Mouse (Mus musculus) cerebellum, adult (tissue): ENCODE results near the gene Stpg3.

Source experiments
- ATAC-seq: cut with Nextera tagmentation; 2 replicates; pipeline ENCODE4 v1.9.2; 2017; ENCODE audit warnings: mild to moderate bottlenecking, moderate library complexity, mixed read lengths; ENCODE audit not compliant: insufficient number of reproducible peaks, low FRiP score, low TSS enrichment

Gene Stpg3

DNA sequence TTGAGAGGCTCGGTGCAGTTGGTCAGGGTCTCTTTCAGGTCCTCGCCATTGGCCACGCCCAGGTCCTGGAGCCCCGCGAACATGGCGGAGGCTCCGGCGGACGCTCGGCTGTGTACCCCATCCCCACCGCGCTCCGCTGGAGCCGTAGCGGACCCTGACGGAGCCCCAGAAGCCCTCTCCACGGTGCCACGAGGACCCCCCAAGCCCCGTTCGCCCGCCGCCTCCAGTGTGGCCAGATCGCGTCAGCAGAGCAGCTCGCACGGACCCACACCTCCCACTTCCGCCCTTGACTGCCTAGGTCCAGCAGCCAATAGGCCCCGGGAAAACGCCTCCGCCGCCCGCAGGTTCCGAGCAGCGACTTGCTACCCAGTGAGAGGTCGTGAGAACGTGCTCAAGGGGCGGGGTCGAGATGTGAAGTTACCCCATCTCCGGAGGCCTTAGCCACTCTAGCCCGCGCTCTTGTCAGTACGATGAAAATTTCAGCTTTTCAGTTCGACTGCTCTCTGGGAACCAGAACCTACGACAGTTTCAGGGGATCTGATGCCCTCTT is 3.2 kb downstream of the Stpg3 start, which contains the start of gene Nelfb:
TSS of gene Nelfb (minus strand) at position 369 of the 550 bp plus-strand sequence.
- ATAC-seq, result peak; percentile 74; the same call in 1 of the 2 replicates

DNA sequence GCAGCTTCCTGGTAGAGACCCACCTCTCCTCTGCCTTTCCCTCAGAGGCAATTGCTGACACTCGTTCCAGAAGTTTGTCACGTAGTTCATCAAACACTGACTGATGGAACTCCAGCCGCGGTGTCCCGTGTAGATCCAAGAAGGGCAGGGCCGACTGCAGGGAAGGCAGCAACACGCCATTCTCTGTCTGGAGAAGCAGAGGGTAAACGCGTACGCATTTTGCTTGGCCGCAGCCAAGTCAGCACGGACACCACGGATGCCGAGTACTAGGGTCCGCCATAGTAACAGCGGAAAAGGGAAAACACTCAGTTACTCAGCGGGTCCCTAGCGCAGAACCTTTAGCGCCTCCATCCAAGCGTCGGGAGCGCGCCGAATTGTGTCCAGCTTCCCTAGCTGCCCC is 3.8 kb downstream of the Stpg3 start:
- ATAC-seq, result no peak

DNA sequence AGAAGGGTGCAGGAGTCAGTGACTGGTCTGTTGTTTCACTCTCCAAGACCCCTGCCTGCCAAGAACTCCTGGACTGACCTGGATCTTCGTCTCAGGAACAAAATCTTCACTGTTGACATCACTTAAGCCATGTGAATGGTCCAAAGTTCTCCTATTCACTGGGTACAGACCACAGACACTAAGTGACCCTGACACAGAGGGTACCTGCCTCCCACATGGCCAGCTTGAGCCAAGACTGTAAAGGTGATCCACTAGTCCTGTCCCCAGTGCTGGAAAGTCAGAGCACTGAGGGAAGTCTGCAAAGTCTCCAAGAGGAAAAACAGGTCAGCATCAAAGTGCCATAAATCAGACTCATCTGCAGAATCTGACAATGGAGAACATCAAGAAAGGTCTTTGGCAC is 6.8 kb downstream of the Stpg3 start:
- ATAC-seq, result no peak

DNA sequence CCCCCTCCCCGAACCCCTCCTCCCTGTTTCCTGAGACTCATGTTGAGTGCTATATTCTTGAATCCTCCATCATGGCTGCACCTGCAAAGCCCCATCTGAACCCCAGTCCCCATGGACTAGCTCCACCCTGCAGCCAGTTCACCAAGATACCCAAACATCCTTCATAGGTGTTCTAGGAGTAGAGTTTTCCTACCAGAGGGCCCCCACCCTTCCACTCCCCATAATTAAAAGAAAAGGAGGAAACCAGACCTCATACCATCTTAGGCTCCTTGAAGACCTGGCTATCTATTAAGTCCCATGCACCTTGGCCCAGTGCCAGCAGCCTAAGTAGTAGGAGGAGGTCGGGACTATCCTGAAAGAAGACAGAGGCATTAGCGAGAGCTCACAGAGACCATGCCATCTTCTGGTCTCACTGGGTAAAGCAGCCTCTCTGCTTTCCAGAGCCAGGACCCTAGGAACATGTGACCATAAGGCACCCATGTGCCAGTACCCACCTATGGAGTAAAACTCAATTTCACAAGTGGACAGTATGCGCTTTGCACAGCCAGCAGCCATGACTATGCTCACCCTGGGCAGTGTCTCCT is 10.7 kb downstream of the Stpg3 start:
- no peak for ATAC-seq

DNA sequence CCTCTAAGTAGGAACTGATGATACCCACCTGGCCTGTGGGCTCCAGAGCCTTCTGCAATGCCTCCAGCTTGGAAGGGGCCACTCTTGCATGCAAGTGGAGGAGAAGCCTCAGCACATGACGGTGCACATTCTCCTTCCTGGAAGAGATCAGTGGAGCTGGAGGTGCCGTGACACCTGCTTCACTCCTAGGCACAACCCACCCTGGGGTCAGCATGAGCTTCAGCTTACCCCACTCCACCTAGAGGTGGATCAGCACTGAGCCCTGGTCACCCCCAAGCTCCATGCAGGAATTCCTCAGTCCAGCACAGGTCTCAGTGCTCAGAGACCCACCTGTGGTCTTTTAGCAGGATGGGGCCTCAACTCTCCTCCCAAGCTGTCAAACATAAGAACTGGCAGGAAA is 13.8 kb downstream of the Stpg3 start:
- ATAC-seq, result no peak

DNA sequence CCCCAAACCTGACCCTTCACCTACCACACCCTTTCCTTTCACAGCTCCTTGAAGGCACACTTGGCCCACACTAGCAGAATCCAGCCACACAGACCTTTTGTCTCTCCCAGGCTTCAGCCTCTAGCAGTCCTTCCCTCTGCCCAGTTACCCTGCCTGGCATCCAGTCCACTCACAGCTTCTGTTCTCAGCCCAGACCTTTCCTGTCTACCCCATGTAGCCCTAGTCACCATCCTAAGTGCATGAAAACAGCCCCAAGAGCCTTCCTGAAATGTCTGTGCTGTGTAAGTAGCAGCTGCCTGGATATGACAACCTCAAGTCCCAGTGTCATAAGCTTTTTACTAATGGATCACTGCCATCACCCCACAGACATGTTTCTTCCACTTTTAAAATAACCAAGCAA is 16.5 kb downstream of the Stpg3 start:
- ATAC-seq, result no peak

DNA sequence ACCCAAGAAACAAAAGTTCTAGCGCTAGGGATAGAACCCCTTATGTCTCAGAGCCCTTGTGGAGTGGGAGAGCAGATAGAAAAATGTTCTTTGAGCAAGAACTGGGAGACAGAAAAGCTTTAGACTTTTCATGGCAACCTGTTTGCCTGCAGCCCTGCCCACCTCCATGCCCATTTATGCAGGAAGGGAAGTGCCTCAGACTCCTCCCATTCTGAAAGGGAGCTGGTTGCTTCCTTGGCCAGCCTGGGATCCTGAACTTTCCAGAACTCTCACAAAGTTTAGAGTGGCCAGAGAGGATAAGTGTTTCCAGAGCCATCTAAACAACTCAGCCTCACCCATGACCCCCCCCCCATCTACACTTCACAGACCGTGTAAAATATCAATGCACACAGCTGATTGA is 17.2 kb downstream of the Stpg3 start:
- no peak for ATAC-seq

DNA sequence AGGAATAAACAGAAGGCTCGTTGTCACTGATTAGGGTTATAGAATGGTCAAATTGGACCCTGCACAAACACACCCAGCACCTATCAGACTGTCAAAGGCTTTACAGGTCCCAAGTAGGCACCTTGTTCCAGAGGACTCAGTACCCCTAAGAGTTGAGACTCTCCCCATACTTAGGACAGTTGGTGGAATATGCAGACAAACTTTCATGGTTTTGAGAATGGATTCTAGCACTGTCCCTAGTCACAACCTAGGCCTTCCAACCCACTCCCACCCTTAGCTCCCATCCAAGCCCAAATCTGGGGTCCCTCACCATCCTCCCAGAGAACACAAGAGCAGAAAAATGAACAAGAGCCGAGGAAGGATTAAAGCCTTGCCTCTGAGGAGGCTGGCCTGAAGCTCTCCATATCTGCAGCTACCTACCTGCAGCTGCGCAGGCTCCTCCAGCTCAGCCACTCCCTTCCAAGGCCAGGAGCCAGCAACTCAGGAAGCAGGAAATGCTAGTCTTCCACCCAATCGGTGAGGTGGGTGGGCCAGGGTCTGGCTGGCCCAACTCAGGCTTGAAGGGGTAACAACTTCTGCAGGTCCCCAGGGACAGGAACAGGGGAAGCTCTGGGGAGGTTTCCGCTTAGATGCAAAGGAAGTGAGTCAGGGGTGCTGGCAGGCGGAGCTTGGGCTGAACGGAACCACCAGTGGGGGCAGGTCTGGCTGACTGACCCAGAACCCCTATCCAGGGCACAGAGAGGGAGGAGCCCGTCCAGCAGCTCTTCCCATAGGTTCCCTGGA is 18.1 kb downstream of the Stpg3 start, which contains the start of gene Tor4a:
TSS of gene Tor4a (minus strand) at position 715 of the 783 bp plus-strand sequence.
- ATAC-seq, result no peak

DNA sequence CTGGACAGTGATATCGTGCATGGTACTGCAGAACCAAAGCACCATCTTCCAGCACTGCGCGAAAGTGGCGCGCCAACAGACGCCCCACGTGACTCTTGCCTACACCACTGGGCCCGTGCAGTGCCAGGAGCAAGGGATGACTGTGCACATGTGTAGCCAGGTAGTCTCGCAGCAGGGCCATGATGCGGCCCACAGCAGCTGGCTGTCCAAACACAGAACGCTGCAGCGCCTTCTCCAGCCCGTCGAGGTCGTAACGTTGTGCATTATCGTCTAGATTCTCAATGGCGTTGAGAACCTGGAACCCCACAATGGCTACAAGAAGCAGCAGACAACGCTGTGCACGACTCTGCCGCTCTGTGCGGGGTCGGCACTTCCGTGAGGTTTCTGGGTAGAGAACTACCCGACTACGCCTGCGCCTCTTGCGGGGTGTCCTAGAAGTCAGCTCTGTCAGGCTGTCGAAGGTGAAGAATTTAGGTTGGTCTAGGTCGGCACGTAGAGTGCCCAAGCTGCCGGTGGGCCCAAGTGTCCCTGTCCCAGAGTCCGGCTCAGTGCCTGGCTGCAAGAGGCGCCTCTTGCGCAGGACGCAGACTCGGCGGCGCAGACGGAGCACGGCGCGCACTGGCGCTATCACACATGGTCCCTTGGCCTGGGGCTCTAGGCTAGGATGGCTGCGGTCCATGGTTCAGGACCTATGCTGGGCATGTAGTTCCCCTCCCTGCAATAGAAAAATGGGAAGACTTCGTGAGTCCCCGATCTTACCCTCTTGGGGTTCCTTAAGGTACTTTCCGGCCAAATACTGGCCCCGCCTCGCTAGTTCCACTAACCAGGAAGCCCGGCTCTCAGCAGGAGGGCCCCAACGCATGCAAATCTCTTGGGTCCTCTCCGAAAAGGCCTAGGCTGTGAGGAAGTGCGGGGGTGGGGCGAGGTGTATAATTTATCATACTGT is 19.0 kb downstream of the Stpg3 start:
- no peak for ATAC-seq

DNA sequence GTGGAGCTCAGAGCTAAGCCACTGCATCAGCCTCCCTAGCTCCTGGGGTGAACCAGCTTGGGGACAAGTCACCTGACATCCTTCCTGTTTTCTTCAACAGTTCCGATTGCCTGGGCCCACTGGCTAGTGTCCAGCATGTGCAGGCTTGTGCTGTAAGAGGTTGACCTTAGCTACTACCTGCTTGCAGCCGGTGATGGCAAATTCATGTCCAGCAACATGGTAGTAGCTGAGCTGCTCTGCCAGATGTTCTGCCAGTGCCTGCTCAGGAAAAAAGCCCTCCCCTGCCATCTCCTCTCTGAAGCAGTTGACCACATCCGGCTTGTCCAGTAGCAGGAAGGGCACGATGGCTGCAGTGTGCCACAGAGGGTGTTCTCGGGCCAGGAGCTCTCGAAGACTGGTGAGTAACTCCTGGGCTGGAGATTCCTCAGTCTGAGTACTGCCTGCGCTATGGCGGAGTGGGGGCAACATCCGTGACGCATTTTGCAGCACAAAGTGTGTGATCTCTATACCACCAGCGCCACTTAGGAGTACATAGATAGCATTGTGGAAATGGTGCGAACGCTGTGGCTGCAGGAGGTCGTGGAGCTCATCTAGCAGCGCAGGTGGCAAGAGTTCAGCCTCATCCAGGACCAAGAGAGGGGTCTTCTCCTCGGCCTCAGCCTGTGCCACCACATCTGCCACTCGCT is 19.8 kb downstream of the Stpg3 start:
- no peak for ATAC-seq

DNA sequence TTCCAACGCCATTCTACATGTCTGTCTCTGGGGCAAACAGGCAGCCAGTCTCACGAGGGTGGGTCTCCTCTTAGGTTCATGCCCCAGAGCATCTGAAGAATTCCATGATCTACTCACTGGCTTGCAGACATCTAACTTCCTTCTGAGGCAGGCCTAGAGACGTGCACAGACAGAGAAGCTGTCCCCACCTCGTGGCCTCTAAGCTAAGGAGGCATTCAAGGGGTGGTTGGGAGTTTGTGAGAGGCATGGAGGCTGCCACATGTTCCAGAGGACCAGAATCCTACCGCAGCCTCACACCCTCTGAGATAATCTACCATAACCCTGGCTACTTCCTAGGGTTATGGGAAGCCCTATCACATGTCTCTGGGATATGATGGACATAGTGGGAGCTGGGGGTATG is 20.4 kb downstream of the Stpg3 start:
- ATAC-seq, result no peak

DNA sequence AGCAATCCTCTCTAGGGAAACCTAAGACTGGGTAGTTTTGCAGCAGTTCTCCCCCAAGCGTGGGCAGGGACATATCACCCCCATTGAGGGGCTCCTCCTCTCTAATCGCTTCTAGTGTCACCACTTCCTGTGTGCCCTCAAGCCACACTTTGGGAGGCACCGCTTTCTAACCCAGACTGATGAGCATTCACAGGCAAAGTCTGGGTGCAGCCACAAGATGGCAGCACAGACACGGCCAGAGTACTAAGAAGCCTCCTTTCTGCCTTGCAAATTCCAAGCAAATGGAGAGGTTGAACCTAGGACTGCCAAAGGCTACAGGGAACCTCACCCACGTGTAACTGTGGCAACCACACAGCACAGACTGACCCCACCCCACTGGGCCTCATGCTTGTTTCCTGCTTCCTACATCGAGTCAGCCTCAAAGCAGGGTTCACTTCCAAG is 21.1 kb downstream of the Stpg3 start:
- ATAC-seq, result peak; percentile 93

DNA sequence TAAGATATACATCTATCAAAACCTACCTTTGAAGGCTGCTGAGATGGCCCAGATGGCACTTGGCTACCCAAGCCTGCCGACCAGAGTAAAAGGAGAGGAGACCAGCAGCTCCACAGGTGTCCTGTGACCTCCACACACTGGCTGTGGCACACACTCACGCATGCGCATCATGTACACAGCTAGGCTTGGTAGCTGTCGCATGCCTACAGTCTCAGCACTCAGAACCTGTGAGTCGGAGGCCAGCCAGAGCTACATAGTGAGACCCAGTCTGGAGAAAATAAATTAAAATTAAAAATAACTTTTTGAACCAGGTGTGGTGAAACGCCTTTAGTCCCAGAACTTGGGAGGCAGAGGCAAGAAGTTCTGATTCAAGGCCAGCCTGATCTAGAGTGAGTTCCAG is 26.6 kb downstream of the Stpg3 start:
- ATAC-seq, result no peak

DNA sequence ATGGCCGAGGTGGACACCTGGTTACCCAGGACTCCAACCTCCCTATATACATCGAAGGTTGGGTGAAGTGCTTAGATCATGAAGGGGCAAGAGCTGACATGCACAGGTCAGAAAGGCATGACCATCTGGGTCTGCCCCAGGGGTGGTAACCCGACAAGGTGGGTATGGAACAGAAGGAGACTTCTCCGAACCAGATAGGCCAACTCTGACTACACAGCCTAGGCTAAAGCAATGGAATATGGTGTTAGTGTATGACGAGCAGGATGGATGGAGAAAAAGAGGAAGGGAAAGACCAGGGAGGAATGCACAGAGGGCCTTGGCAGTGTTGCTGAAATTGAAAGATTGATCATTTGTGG is 27.9 kb downstream of the Stpg3 start:
- no peak for ATAC-seq

DNA sequence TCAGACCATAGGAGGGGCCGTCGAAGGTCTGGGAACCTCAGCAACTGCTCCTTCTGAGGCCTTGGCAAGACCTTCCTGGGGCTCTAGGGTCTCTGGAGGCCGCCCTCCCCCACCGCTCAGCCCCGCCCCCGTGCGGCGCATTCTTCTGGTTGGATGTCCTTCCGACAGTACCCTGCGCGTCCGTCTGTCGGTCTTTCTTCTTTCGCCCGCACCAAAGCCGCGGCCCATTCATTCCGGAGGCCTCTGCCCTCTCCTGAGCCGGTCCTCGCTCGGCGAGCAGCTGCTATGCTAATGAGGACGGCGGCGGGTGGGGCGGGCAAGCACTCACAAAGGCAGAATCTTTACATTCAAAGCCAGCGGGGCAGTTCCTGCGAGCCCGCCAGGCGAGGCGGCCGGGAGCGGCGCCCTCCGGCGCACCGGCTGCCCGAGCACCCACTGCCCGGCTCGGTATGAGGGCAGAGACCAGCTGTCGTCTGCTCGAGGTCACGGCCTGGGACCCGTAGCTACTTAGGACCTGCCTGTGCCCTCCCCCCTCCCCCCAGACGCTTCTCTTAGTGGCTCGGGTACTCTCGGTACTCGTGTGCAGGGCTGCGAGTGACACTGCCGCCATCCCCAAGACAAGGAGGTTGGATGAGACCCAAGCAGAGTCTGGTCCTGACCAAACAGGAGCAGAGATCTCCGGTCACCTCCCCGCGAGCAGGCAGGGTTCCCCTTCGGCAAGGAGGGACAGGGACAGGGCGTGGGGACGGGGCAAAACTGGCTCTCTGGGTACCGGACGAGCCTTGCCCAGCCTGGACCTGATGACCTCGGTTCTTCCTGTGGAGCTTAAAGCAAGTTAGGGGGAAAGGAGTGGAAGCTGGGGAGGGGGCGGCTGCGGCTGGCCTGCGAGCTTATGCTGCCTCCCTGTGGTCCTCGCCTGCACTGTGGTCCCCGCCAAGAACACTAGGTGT is 28.5 kb downstream of the Stpg3 start:
- ATAC-seq, result no peak

DNA sequence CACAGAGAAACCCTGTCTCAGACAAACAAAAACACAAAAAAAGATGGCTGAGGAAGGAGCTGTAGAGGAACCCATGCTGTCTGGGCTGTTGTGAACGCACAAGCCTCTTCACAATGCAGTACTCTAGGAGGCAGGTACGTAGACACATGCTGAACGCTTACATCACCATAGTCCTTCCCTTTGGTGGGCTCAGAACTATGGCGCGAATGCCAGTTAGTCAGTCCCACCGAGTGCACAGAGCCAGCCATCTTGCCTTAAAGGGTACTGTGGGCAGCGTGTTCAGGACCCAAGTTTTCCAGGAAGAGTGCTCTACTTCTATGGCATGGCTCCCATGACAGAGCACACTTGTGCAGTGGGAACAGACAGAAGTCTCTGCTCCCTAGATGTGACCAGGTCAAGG is 29.9 kb downstream of the Stpg3 start:
- ATAC-seq, result no peak

DNA sequence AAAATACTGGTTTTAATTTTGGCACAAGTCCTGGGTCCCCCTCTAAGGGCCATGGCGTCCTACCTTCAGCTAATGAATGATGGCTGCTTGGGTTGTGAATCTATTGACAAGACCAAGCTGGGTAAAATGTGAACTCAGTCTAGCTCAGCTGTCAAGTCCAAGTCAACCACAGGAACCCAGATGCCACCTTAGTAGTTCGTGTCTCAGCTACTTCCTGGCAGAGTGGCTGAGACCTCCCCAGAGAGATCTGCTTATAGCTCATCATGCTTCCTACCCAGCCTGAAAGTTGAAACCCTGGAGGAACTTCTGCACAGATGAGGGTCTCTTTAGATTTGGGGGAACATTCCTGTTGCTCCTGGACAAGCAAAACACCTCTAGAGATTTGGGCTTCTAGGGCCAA is 31.1 kb downstream of the Stpg3 start:
- ATAC-seq, result no peak

DNA sequence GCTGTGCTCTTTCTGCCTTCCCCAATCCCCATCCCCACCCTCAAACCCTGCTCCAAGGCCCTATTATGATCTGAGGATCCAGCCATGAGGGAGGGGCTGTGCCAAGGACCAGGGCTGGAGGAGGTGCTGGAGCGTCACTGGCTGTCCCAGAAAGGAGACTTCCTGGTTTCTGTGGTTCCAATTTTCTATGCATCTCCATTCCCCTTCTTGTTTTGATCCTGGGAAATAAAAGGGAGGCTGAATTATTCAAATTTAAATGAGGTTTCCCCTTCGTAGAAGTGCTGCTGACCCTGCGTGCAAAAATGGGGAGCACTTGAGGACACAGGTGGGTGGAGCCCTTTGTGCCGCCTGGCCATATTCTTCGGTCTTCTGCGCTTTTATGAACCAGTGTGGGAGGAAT is 31.8 kb downstream of the Stpg3 start:
- ATAC-seq, result no peak

DNA sequence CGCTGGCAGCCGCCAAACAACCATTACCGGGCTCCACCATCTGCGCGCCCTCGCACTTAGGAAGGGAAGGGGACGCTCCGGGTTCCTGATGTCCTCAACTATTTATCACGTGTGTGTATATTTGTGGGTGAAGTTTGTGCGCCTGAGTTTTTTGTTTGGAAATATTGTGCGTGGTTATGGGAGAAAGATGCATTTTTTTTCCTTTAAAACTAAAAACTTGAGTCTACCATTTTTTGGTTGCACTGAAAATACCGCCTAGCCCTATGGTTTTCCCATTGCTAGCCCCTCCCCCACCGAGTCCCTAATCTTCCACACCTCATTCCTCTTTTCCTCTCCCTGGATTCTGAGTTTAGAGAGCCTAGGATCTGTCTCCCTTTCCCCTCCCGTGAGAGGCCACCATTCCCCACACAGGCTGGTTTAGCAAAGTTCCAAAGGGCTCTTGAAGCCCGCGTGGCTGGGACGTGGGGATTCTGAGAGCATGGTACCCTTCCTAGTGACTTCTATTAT is 32.5 kb downstream of the Stpg3 start:
- no peak for ATAC-seq
